Mouse (Mus musculus): ENCODE measurements around the gene Sipa1l1. TPM values are rescaled to one million over a fixed set of nuclear protein-coding genes. Genes with fewer than 3 reads are reported as not detected.

Gene Sipa1l1
- total RNA-seq, 1 experiment, result 31.8 TPM

DNA sequence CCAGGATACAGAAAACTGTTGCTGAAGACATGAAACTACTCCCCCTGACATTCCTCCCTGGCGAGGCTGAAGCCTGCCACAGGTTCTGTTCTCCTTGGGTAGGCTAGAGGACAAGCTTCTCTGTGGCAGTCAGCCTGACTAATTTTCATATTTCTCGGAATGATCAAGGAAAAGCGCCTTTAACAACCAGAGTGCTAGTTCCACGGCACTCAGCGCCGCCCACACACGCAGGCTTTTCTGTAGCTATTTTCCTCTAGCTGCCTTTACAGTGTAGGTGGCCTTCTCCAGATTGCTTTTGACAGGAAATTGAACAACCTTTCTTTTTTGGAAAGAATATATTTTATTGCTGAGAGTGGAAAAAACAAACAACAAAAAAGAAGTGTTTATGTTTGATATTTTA, 62.1 kb downstream of the Sipa1l1 start:
- no peak overlapping the region for H3K4me3 ChIP-seq (ENCODE audit: insufficient read depth in 1 of 2, low read depth in 1 of 2, low read length in 2 of 2, poor library complexity in 1 of 2, severe bottlenecking in 1 of 2)
- no peak overlapping the region for H3K9ac ChIP-seq (ENCODE audit: insufficient read depth, low read depth, low read length, poor library complexity, severe bottlenecking)
- in situ Hi-C loops (cut with MboI; ENCODE audit: low sequenced_read_pairs in 2 of 2, unreplicated experiment in 2 of 2), result no loop called here
- peaks cover 5% of the 10 kb centered on the region; the same call in 1 of the 2 replicates for H3K36me3 ChIP-seq (ENCODE audit: control insufficient read depth, insufficient read depth, low read length, poor library complexity, severe bottlenecking)
- no peak for TF ChIP-seq CHD2 (IDR thresholded peaks at IDR 0.05; ENCODE audit: low read depth, low read length)
- no peak for TF ChIP-seq HCFC1 (IDR thresholded peaks at IDR 0.05; ENCODE audit: borderline replicate concordance, insufficient read depth, low read length)
- no peak for TF ChIP-seq ZNF384 (IDR thresholded peaks at IDR 0.05; ENCODE audit: low read depth, low read length)
- TF ChIP-seq MAFK (IDR thresholded peaks at IDR 0.05; ENCODE audit: insufficient read depth, low read depth, low read length), result no peak
- TF ChIP-seq ZC3H11A (IDR thresholded peaks at IDR 0.05; ENCODE audit: borderline replicate concordance, low read depth, low read length), result no peak
- peaks cover 2 to 8% of the 10 kb centered on the region in 2 experiments; a peak in 2 of 4 replicates for H3K4me1 ChIP-seq (ENCODE audit: control insufficient read depth in 2 of 2, insufficient read depth in 2 of 2, low read length in 2 of 2, poor library complexity in 1 of 2)
- H3K27ac ChIP-seq (ENCODE audit: insufficient read depth, low read depth, low read length, poor library complexity, severe bottlenecking), result no peak overlapping the region
- DNase-seq (ENCODE audit: low read depth, low spot score), result no peak
- no peaks in the 10 kb centered on the region for H3K9me3 ChIP-seq (ENCODE audit: control insufficient read depth, insufficient read depth, low read depth, low read length)

DNA sequence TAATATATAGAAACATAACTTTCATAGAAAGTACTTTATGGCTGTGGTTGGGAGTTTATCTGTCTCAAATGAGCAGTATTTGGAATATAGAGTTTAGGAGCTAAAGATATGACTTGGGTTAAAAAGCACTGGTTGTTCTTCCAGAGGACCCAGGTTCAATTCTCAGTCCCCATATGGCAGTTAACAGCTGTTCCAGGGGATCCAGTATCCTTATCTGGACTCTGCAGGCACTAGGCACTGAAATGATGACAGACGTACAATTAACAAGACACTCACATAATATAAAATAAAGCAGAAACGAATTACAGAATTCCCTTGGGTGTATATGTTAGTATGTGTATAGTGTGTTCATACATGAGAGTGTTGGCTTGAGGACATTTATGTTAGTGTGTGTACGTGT, 64.1 kb downstream of the Sipa1l1 start:
- no peak for DNase-seq (ENCODE audit: low read depth, low spot score)
- peaks cover 7% of the 10 kb centered on the region; the same call in 1 of the 2 replicates for H3K36me3 ChIP-seq (ENCODE audit: control insufficient read depth, insufficient read depth, low read length, poor library complexity, severe bottlenecking)
- H3K4me1 ChIP-seq (ENCODE audit: control insufficient read depth in 2 of 2, insufficient read depth in 2 of 2, low read length in 2 of 2, poor library complexity in 1 of 2), result peaks cover 0 to 2% of the 10 kb centered on the region in 2 experiments; a peak in 1 of 4 replicates
- TF ChIP-seq MAFK (IDR thresholded peaks at IDR 0.05; ENCODE audit: insufficient read depth, low read depth, low read length), result no peak
- no peak for TF ChIP-seq ZNF384 (IDR thresholded peaks at IDR 0.05; ENCODE audit: low read depth, low read length)
- TF ChIP-seq CHD2 (IDR thresholded peaks at IDR 0.05; ENCODE audit: low read depth, low read length), result no peak
- TF ChIP-seq HCFC1 (IDR thresholded peaks at IDR 0.05; ENCODE audit: borderline replicate concordance, insufficient read depth, low read length), result no peak
- no peak for TF ChIP-seq ZC3H11A (IDR thresholded peaks at IDR 0.05; ENCODE audit: borderline replicate concordance, low read depth, low read length)
- no peak overlapping the region for H3K4me3 ChIP-seq (ENCODE audit: insufficient read depth in 1 of 2, low read depth in 1 of 2, low read length in 2 of 2, poor library complexity in 1 of 2, severe bottlenecking in 1 of 2)
- in situ Hi-C loops (cut with MboI; ENCODE audit: low sequenced_read_pairs in 2 of 2, unreplicated experiment in 2 of 2), result no loop called here
- no peak overlapping the region for H3K9ac ChIP-seq (ENCODE audit: insufficient read depth, low read depth, low read length, poor library complexity, severe bottlenecking)
- H3K9me3 ChIP-seq (ENCODE audit: control insufficient read depth, insufficient read depth, low read depth, low read length), result no peaks in the 10 kb centered on the region
- H3K27ac ChIP-seq (ENCODE audit: insufficient read depth, low read depth, low read length, poor library complexity, severe bottlenecking), result no peak overlapping the region

DNA sequence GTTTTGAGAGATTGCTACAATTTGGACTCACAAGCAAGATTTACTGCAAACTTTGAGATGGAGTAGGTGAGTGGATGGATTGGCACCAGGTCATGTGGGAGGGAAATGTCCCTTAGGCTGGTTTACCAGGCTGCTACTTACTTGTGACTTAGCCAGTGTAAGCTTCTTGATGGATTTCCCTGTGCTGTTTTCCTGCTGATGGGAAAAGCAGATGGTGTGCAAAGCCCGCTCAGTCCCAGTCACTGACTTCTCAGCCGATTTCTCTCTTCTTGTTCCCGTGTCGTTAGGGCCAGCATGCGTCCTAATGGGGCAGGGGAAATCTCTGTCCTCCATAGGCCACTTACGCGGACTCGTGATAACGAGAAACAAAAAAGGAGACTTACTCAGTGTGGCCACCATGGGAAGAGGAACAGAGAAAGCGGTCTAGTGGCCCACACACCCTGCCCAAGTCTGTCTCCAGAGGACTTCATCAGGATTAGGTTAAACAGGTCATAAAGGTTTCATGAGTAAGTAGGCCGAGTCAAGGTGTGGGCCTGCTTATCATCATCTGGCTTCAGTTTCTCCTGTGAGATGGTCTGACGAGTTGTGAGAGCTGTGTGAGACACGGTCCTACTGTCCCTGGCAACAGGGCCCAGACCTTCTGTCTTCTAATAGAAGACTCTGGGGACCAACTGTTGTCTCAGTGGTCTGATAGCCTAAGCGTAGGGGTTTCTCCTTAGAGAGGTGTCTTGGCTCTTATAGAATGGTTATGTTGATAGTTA, 65.5 kb downstream of the Sipa1l1 start:
- no peak for DNase-seq (ENCODE audit: low read depth, low spot score)
- H3K4me1 ChIP-seq (ENCODE audit: control insufficient read depth in 2 of 2, insufficient read depth in 2 of 2, low read length in 2 of 2, poor library complexity in 1 of 2), result peaks cover 0 to 2% of the 10 kb centered on the region in 2 experiments; a peak in 1 of 4 replicates
- in situ Hi-C loops (cut with MboI; ENCODE audit: low sequenced_read_pairs in 2 of 2, unreplicated experiment in 2 of 2), result no loop called here

DNA sequence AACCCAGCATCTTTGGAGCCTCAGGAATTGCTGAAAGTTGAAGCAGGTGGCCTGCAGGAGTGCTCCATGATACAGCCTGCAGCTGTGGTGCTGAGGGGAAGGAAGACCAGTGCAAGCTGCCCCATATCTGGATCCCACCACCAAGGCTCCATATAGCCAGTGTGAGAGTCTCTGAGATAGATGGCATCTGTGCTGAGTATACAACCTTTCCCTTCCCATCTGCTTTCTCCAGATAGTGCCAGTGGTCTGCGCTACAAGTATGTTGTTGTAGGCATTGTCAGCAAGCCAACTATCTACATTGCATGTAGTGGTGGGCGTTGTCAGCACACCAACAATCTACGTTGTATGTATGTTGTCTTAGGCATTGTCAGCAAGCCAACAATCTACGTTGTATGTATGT, 68.0 kb downstream of the Sipa1l1 start:
- Histone ChIP-seq H3K4me1 (ENCODE audit: control insufficient read depth in 2 of 2, insufficient read depth in 2 of 2, low read length in 2 of 2, poor library complexity in 1 of 2) (no peaks in the 10 kb centered on the region), H3K36me3 (ENCODE audit: control insufficient read depth, insufficient read depth, low read length, poor library complexity, severe bottlenecking) (peaks cover 7% of the 10 kb centered on the region; the same call in 1 of the 2 replicates), H3K9ac (ENCODE audit: insufficient read depth, low read depth, low read length, poor library complexity, severe bottlenecking) (no peak overlapping the region), H3K4me3 (ENCODE audit: insufficient read depth in 1 of 2, low read depth in 1 of 2, low read length in 2 of 2, poor library complexity in 1 of 2, severe bottlenecking in 1 of 2) (no peak overlapping the region), H3K27ac (ENCODE audit: insufficient read depth, low read depth, low read length, poor library complexity, severe bottlenecking) (no peak overlapping the region), H3K9me3 (ENCODE audit: control insufficient read depth, insufficient read depth, low read depth, low read length) (no peaks in the 10 kb centered on the region)
- in situ Hi-C loops (cut with MboI; ENCODE audit: low sequenced_read_pairs in 2 of 2, unreplicated experiment in 2 of 2), result no loop called here
- no peak for TF ChIP-seq ZNF384 (IDR thresholded peaks at IDR 0.05; ENCODE audit: low read depth, low read length)
- no peak for TF ChIP-seq HCFC1 (IDR thresholded peaks at IDR 0.05; ENCODE audit: borderline replicate concordance, insufficient read depth, low read length)
- TF ChIP-seq MAFK (IDR thresholded peaks at IDR 0.05; ENCODE audit: insufficient read depth, low read depth, low read length), result no peak
- TF ChIP-seq ZC3H11A (IDR thresholded peaks at IDR 0.05; ENCODE audit: borderline replicate concordance, low read depth, low read length), result no peak
- TF ChIP-seq CHD2 (IDR thresholded peaks at IDR 0.05; ENCODE audit: low read depth, low read length), result no peak
- no peak for DNase-seq (ENCODE audit: low read depth, low spot score)

More for the DNA sequence above, 65.5 kb downstream of the Sipa1l1 start:
- Histone ChIP-seq H3K9ac (ENCODE audit: insufficient read depth, low read depth, low read length, poor library complexity, severe bottlenecking) (no peak overlapping the region), H3K36me3 (ENCODE audit: control insufficient read depth, insufficient read depth, low read length, poor library complexity, severe bottlenecking) (peaks cover 7% of the 10 kb centered on the region; the same call in 1 of the 2 replicates), H3K27ac (ENCODE audit: insufficient read depth, low read depth, low read length, poor library complexity, severe bottlenecking) (no peak overlapping the region), H3K4me3 (ENCODE audit: insufficient read depth in 1 of 2, low read depth in 1 of 2, low read length in 2 of 2, poor library complexity in 1 of 2, severe bottlenecking in 1 of 2) (no peak overlapping the region), H3K9me3 (ENCODE audit: control insufficient read depth, insufficient read depth, low read depth, low read length) (no peaks in the 10 kb centered on the region)
- no peak for TF ChIP-seq ZC3H11A (IDR thresholded peaks at IDR 0.05; ENCODE audit: borderline replicate concordance, low read depth, low read length)
- no peak for TF ChIP-seq CHD2 (IDR thresholded peaks at IDR 0.05; ENCODE audit: low read depth, low read length)
- no peak for TF ChIP-seq ZNF384 (IDR thresholded peaks at IDR 0.05; ENCODE audit: low read depth, low read length)
- no peak for TF ChIP-seq MAFK (IDR thresholded peaks at IDR 0.05; ENCODE audit: insufficient read depth, low read depth, low read length)
- TF ChIP-seq HCFC1 (IDR thresholded peaks at IDR 0.05; ENCODE audit: borderline replicate concordance, insufficient read depth, low read length), result no peak

Data from ES-E14 (cell line).